8 mouse cellular contexts compared by ENCODE assay signal in the genomic region with DNA sequence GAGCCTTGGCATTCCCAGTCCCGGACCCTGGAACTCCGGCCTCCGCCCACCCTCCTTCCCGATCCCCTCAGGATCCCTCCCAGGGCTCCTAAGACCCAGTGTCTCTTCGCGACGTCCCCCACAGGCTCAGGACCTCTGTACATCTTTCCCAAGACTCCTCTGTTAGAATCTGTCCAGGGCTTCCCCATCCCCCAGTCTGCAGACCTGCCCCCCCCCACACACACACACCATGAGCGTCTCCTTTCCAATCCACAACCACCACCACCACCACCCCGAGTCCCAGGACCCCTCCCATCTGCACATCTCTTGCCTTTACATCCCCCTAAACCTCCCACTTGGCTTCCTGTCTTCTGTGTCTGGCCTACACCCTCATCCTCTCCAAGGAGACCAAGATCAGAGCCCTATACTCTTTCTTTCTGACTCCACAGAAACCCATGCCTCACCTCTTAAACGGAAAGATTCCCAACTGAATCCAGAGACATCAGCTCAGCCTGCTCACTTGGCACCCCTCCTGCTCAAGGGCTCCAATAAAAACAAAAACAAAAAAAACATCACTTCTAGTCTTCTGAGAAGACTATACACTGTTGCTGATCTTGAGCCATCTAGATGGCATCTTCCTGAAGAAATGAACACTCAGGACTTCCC. TPM values are rescaled to one million over a fixed set of nuclear protein-coding genes. Genes with fewer than 3 reads are reported as not detected.
A peak's percentile ranks its signal among the peaks of the same experiment; 100 is the strongest.
DNase-seq lines count a peak whose midpoint lies in the region; ATAC-seq and TF ChIP-seq lines count a peak whose summit lies in the region.

No protein-coding gene starts in this region.

- TF ChIP-seq POLR2A in lung, adult 2 months (IDR thresholded peaks at IDR 0.05; ENCODE audit: borderline replicate concordance, extremely low read depth, low read depth, low read length): no peak
- no peak for TF ChIP-seq POLR2A in cortical plate, adult 2 months (IDR thresholded peaks at IDR 0.05; ENCODE audit: extremely low read depth, insufficient read depth, low read length)

- no peaks in the 10 kb centered on the region for H3K9me3 ChIP-seq in intestine, embryonic 14.5 days (ENCODE audit: control insufficient read depth, low read length)

- H3K9ac ChIP-seq in intestine, embryonic 14.5 days (ENCODE audit: low read length): peak overlapping the region; percentile 67

- no peak for DNase-seq in lung, adult 2 months
- no peak for DNase-seq in lung, postnatal 14 days
- no peak for DNase-seq in intestine, embryonic 14.5 days (ENCODE audit: low spot score)
- DNase-seq in naive thymus-derived CD4-positive, alpha-beta T cell, adult 2 months (ENCODE audit: low read depth): peak; percentile 37
- DNase-seq in embryo, embryonic 10.5 days (ENCODE audit: low spot score): no peak
- DNase-seq in right cerebral cortex, postnatal 14 days: no peak

- peak overlapping the region; percentile 35; the same call in 1 of the 2 replicates for H3K27ac ChIP-seq in cortical plate, adult 2 months (ENCODE audit: insufficient read depth, low read length)
- H3K27ac ChIP-seq in intestine, embryonic 14.5 days (ENCODE audit: low read depth): no peak overlapping the region

- no peaks in the 10 kb centered on the region; the same call in 1 of the 2 replicates for H3K4me1 ChIP-seq in lung, adult 2 months (ENCODE audit: control insufficient read depth, insufficient read depth, low read length)
- H3K4me1 ChIP-seq in cortical plate, adult 2 months (ENCODE audit: control insufficient read depth, insufficient read depth, low read length): peaks cover 11% of the 10 kb centered on the region; the same call in 1 of the 2 replicates
- peaks cover 10% of the 10 kb centered on the region for H3K4me1 ChIP-seq in intestine, embryonic 14.5 days (replicated peaks; ENCODE audit: control insufficient read depth, insufficient read depth, low read length)

- peak overlapping the region; percentile 90 for H3K4me3 ChIP-seq in lung, adult 2 months (replicated peaks; ENCODE audit: extremely low read depth, low read depth, low read length)
- H3K4me3 ChIP-seq in cortical plate, adult 2 months (ENCODE audit: insufficient read depth, low read length): peak overlapping the region; percentile 69
- peak overlapping the region; percentile 69 for H3K4me3 ChIP-seq in intestine, embryonic 14.5 days (ENCODE audit: low read depth, low read length)

- ATAC-seq in intestine, embryonic 14.5 days (replicated peaks; ENCODE audit: low FRiP score, low TSS enrichment, low read depth): 0 out of 2 replicates have a peak, but pooled peaks have one; percentile 1
- no peak for ATAC-seq in erythroid progenitor cell, adult 5-6 weeks (replicated peaks; ENCODE audit: low FRiP score, poor library complexity, severe bottlenecking)

- no peaks in the 10 kb centered on the region for H3K36me3 ChIP-seq in intestine, embryonic 14.5 days (ENCODE audit: control insufficient read depth, insufficient read depth, low read length)

- H3K4me2 ChIP-seq in intestine, embryonic 14.5 days (ENCODE audit: low read length): peak overlapping the region; percentile 70

- TF ChIP-seq CTCF in lung, adult 2 months (IDR thresholded peaks at IDR 0.05; ENCODE audit: insufficient read depth, low read length): no peak
- no peak for TF ChIP-seq CTCF in cortical plate, adult 2 months (IDR thresholded peaks at IDR 0.05; ENCODE audit: extremely low read depth, insufficient read depth, low read length)

- 9% methylated on average over 10 of the region's 10 CpGs for WGBS in lung, adult 2 months
- 8% methylated on average over 10 of the region's 10 CpGs for WGBS in intestine, embryonic 14.5 days

- no peaks in the 10 kb centered on the region for H3K27me3 ChIP-seq in intestine, embryonic 14.5 days (replicated peaks; ENCODE audit: control insufficient read depth, insufficient read depth, low read length)

RNA-seq across cellular contexts. Expression of a gene that starts 0.6 kb away (rescaled TPM):
- polyA plus RNA-seq in lung, adult 2 months (2012; rRNA removed): 12.7 and 29.1 TPM in 2 replicates
- 74.9 and 75.3 TPM in 2 replicates for polyA plus RNA-seq in cortical plate, adult 2 months (2012; rRNA removed)
- 20.2 and 21.2 TPM in 2 replicates for polyA plus RNA-seq in intestine, embryonic 14.5 days (2014; fragmentation: Nextera tagmentation; extraction: Ambion mirVana)
- 2.9 and 6.1 TPM in 2 replicates for total RNA-seq in erythroid progenitor cell, adult 5-6 weeks (2015; ENCODE audit: low replicate concordance)
- total RNA-seq in erythroid progenitor cell, adult 5-6 weeks (2017; ENCODE audit: low replicate concordance): 2.2 and 13.6 TPM in 2 replicates

RNA-seq across cellular contexts. Expression of a gene that starts 33.1 kb away (rescaled TPM):
- polyA plus RNA-seq in lung, adult 2 months (2012; rRNA removed): 1.8 and 3.7 TPM in 2 replicates
- polyA plus RNA-seq in cortical plate, adult 2 months (2012; rRNA removed): 0.09 and 0.23 TPM in 2 replicates
- polyA plus RNA-seq in intestine, embryonic 14.5 days (2014; fragmentation: Nextera tagmentation; extraction: Ambion mirVana): not detected in 2 replicates
- total RNA-seq in erythroid progenitor cell, adult 5-6 weeks (2015; ENCODE audit: low replicate concordance): 4.0 TPM in 1 of 2 replicates, not detected in the other
- total RNA-seq in erythroid progenitor cell, adult 5-6 weeks (2017; ENCODE audit: low replicate concordance): 0.13 and 2.6 TPM in 2 replicates

RNA-seq across cellular contexts. Expression of a gene that starts 50.3 kb away (rescaled TPM):
- 1.4 and 1.6 TPM in 2 replicates for polyA plus RNA-seq in lung, adult 2 months (2012; rRNA removed)
- 16.7 and 18.6 TPM in 2 replicates for polyA plus RNA-seq in cortical plate, adult 2 months (2012; rRNA removed)
- 5.4 and 6.6 TPM in 2 replicates for polyA plus RNA-seq in intestine, embryonic 14.5 days (2014; fragmentation: Nextera tagmentation; extraction: Ambion mirVana)
- not detected in 2 replicates for total RNA-seq in erythroid progenitor cell, adult 5-6 weeks (2015; ENCODE audit: low replicate concordance)
- total RNA-seq in erythroid progenitor cell, adult 5-6 weeks (2017; ENCODE audit: low replicate concordance): not detected in 2 replicates

RNA-seq across cellular contexts. Expression of a gene that starts 59.6 kb away (rescaled TPM):
- 4.4 and 4.6 TPM in 2 replicates for polyA plus RNA-seq in lung, adult 2 months (2012; rRNA removed)
- polyA plus RNA-seq in cortical plate, adult 2 months (2012; rRNA removed): 0.04 TPM in 1 of 2 replicates, not detected in the other
- polyA plus RNA-seq in intestine, embryonic 14.5 days (2014; fragmentation: Nextera tagmentation; extraction: Ambion mirVana): 0.81 and 1.3 TPM in 2 replicates
- not detected in 2 replicates for total RNA-seq in erythroid progenitor cell, adult 5-6 weeks (2015; ENCODE audit: low replicate concordance)
- total RNA-seq in erythroid progenitor cell, adult 5-6 weeks (2017; ENCODE audit: low replicate concordance): 0.76 TPM in 1 of 2 replicates, not detected in the other
